Mouse (Mus musculus) gastrocnemius, postnatal 36 days (tissue): ENCODE data around the gene Ints12. TPM values are rescaled to one million over a fixed set of nuclear protein-coding genes. Genes with fewer than 3 reads are reported as not detected.

Experiments used
- DNase-seq, 2 experiments: peaks; one replicate each; pipeline ENCODE4 v3.0.0; 2022
- intact Hi-C: fragments of 180-260 bp; cut with DNase I; formaldehyde crosslinking; loops from one replicate; pipeline ENCODE4 v1.15.1; 2025
- long read RNA-seq, 2 experiments: library from polyadenylated mRNA; stranded (forward); transcript quantifications; one replicate each; pipeline ENCODE4 v2.0.0; 2021
- total RNA-seq, 2 experiments: library from RNA; stranded (reverse); gene quantifications; 2 replicates each; pipeline ENCODE4 v1.2.3; 2021

Gene Ints12
- total RNA-seq: 1 to 10 TPM; 6.6 to 7.4 TPM
- long read RNA-seq, experiment 1, partial matches to known transcripts: 1 of 4 reads
- long read RNA-seq, experiment 1, other reads (novel, unspliced or antisense): 0 of 4 reads
- long read RNA-seq, experiment 2, transcript Ints12-201 (7 exons, 3,101 nt): major isoform, 7 of 10 reads
- long read RNA-seq, experiment 2, partial matches to known transcripts: 2 of 10 reads
- long read RNA-seq, experiment 2, other reads (novel, unspliced or antisense): 1 of 10 reads

GRCm38 (mm10) chr3:133091664-133092273 lies at the start of gene Ints12, which contains the start of gene Gstcd:
TSS of gene Ints12 (plus strand) at chr3:133091840.
TSS of gene Gstcd (minus strand) at chr3:133092033.
- DNase-seq: peak; percentile 84 to 86
- intact Hi-C loops: loop anchor here (5.0 to 10.0 kb wide), 2 partner anchors 183 to 344 kb away; no protein-coding TSS in a partner anchor

- intact Hi-C loops: no loop called here
- DNase-seq: no peak
Observed at GRCm38 (mm10) chr3:133052068-133052467, 39.6 kb upstream of the Ints12 start.

- intact Hi-C loops: no loop called here
Observed at GRCm38 (mm10) chr3:133075560-133075959, 16.1 kb upstream of the Ints12 start.

GRCm38 (mm10) chr3:133082736-133083135 lies 8.9 kb upstream of the Ints12 start:
- no peak for DNase-seq
- intact Hi-C loops: no loop called here

More at GRCm38 (mm10) chr3:133075560-133075959, 16.1 kb upstream of the Ints12 start:
- DNase-seq: no peak

GRCm38 (mm10) chr3:133085858-133086257 lies 5.8 kb upstream of the Ints12 start:
- intact Hi-C loops: no loop called here
- no peak for DNase-seq

GRCm38 (mm10) chr3:133090247-133091120 lies 1.2 kb upstream of the Ints12 start:
- intact Hi-C loops: loop anchor here (5.0 to 10.0 kb wide), 2 partner anchors 184 to 343 kb away; no protein-coding TSS in a partner anchor
- DNase-seq: no peak

- DNase-seq: no peak
- intact Hi-C loops: loop anchor here (5.0 to 10.0 kb wide), 2 partner anchors 184 to 344 kb away; no protein-coding TSS in a partner anchor
Observed at GRCm38 (mm10) chr3:133091121-133091663, 448 bp upstream of the Ints12 start.

- DNase-seq: no peak
- intact Hi-C loops: loop anchor here (5.0 to 10.0 kb wide), 2 partner anchors 182 to 345 kb away; no protein-coding TSS in a partner anchor
Observed at GRCm38 (mm10) chr3:133092274-133092853, 724 bp downstream of the Ints12 start.

- intact Hi-C loops: loop anchor here (5.0 to 10.0 kb wide), 2 partner anchors 182 to 346 kb away; no protein-coding TSS in a partner anchor
- no peak for DNase-seq
Observed at GRCm38 (mm10) chr3:133092936-133093335, 1.3 kb downstream of the Ints12 start.

GRCm38 (mm10) chr3:133094305-133094704 lies 2.7 kb downstream of the Ints12 start:
- no peak for DNase-seq
- intact Hi-C loops: loop anchor here (5.0 to 10.0 kb wide), 2 partner anchors 180 to 347 kb away; no protein-coding TSS in a partner anchor

- intact Hi-C loops: loop anchor here (10.0 kb wide), 1 partner anchor 177 kb away; no protein-coding TSS in a partner anchor
Observed at GRCm38 (mm10) chr3:133097936-133098335, 6.3 kb downstream of the Ints12 start.

GRCm38 (mm10) chr3:133098336-133098735 lies 6.7 kb downstream of the Ints12 start:
- intact Hi-C loops: loop anchor here (10.0 kb wide), 1 partner anchor 176 kb away; no protein-coding TSS in a partner anchor
- no peak for DNase-seq

More at GRCm38 (mm10) chr3:133097936-133098335, 6.3 kb downstream of the Ints12 start:
- DNase-seq: no peak

GRCm38 (mm10) chr3:133098909-133099308 lies 7.3 kb downstream of the Ints12 start:
- intact Hi-C loops: loop anchor here (10.0 kb wide), 1 partner anchor 176 kb away; no protein-coding TSS in a partner anchor
- no peak for DNase-seq

- no peak for DNase-seq
- intact Hi-C loops: no loop called here
Observed at GRCm38 (mm10) chr3:133103768-133104167, 12.1 kb downstream of the Ints12 start.

GRCm38 (mm10) chr3:133104436-133104835 lies 12.8 kb downstream of the Ints12 start:
- intact Hi-C loops: no loop called here
- DNase-seq: no peak

GRCm38 (mm10) chr3:133108731-133109130 lies 17.1 kb downstream of the Ints12 start:
- intact Hi-C loops: no loop called here
- no peak for DNase-seq

- intact Hi-C loops: no loop called here
- no peak for DNase-seq
Observed at GRCm38 (mm10) chr3:133109844-133110243, 18.2 kb downstream of the Ints12 start.

- no peak for DNase-seq
- intact Hi-C loops: no loop called here
Observed at GRCm38 (mm10) chr3:133111741-133112140, 20.1 kb downstream of the Ints12 start.

GRCm38 (mm10) chr3:133113281-133113680 lies 21.6 kb downstream of the Ints12 start:
- intact Hi-C loops: no loop called here
- no peak for DNase-seq

GRCm38 (mm10) chr3:133131372-133131771 lies 39.7 kb downstream of the Ints12 start:
- intact Hi-C loops: no loop called here
- no peak for DNase-seq
